Mouse (Mus musculus): ENCODE results near the gene Brd2. TPM values are rescaled to one million over a fixed set of nuclear protein-coding genes. Genes with fewer than 3 reads are reported as not detected.

The Brd2 gene
- polyA plus RNA-seq, 1 experiment = 257 TPM

- Histone ChIP-seq H3K36me3 (ENCODE audit: control insufficient read depth, insufficient read depth, low read length) (peaks cover 40% of the 10 kb centered on the region), H3K27ac (ENCODE audit: control insufficient read depth, insufficient read depth, low read length) (peak overlapping the region; percentile 24; the same call in 1 of the 2 replicates), H3K27me3 (ENCODE audit: control insufficient read depth, insufficient read depth, low read length) (no peaks in the 10 kb centered on the region), H3K4me3 (ENCODE audit: control insufficient read depth, insufficient read depth, low read length) (no peak overlapping the region), H3K4me1 (replicated peaks; ENCODE audit: control insufficient read depth, insufficient read depth, low read length) (no peaks in the 10 kb centered on the region; the same call in 1 of the 2 replicates)
- no peak for TF ChIP-seq POLR2A (IDR thresholded peaks at IDR 0.05; ENCODE audit: control insufficient read depth, extremely low read depth, insufficient read depth, low read length, poor library complexity)
- 0 out of 2 replicates have a peak, but pooled peaks have one; percentile 34 for TF ChIP-seq CTCF (IDR thresholded peaks at IDR 0.05; ENCODE audit: borderline replicate concordance, control insufficient read depth, extremely low read depth, insufficient read depth, low read length, poor library complexity)
- WGBS = 78% methylated on average over 14 of the region's 14 CpGs
- peak; percentile 53 for DNase-seq
These were observed 13.2 kb downstream of the Brd2 start for GRCm38 (mm10) chr17:34109038-34109805.

DNA sequence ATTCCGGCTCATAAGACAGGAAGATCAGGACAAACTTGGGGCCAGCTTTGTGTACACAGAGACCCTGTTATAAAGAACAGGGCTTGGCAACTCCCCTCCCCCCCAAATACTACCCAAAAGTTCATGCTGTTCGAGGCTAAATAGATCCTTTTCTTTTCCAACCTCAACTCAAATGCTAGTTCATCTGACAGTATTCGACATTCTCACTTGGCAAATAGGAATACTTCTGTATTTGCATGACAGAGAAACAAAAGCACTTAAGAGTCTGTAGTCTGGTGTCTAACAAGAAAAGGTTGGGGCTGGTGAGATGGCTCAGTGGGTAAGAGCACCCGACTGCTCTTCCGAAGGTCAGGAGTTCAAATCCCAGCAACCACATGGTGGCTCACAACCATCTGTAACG, 14.0 kb downstream of the Brd2 start:
- 95% methylated on average over 5 of the region's 6 CpGs for WGBS
- H3K36me3 ChIP-seq (ENCODE audit: control insufficient read depth, insufficient read depth, low read length) = peaks cover 32% of the 10 kb centered on the region
- peaks cover 3% of the 10 kb centered on the region for H3K4me1 ChIP-seq (replicated peaks; ENCODE audit: control insufficient read depth, insufficient read depth, low read length)
- no peak for DNase-seq
- no peak for TF ChIP-seq CTCF (IDR thresholded peaks at IDR 0.05; ENCODE audit: borderline replicate concordance, control insufficient read depth, extremely low read depth, insufficient read depth, low read length, poor library complexity)
- TF ChIP-seq POLR2A (IDR thresholded peaks at IDR 0.05; ENCODE audit: control insufficient read depth, extremely low read depth, insufficient read depth, low read length, poor library complexity) = no peak
- H3K27me3 ChIP-seq (ENCODE audit: control insufficient read depth, insufficient read depth, low read length) = no peaks in the 10 kb centered on the region
- no peak overlapping the region for H3K27ac ChIP-seq (ENCODE audit: control insufficient read depth, insufficient read depth, low read length)
- no peak overlapping the region for H3K4me3 ChIP-seq (ENCODE audit: control insufficient read depth, insufficient read depth, low read length)

DNA sequence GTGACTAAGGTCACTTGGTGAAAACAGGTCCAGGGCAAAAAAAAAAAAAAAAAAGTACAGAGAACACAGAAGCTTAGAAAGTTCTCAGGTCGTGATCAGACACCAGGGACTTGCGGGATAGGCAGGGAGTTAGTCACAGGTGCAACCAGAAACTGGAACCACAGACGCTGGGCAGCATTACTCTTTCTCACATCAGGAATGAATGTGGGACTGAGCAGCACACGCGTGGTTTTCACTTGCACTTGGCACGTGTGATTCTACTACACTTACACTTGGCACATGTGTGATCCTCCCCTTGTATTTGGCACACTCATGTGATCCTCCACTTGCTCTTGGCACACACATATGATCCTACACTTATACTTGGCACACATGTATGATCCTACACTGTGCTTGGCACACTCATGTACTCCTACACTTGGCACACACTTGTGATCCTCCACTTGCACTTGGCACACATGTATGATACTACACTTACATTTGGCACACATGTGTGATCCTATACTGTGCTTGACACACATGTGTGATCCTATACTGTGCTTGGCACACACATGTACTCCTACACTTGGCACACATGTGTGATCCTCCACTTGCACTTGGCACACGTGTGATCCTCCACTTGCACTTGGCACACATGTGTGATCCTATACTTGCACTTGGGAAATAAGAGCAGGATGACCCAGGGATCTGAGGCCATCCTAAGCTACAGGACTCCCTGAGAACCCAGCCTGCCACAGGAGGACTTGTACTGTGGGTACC, 15.1 kb downstream of the Brd2 start:
- DNase-seq = no peak
- Histone ChIP-seq H3K4me1 (replicated peaks; ENCODE audit: control insufficient read depth, insufficient read depth, low read length) (peaks cover 6% of the 10 kb centered on the region), H3K36me3 (ENCODE audit: control insufficient read depth, insufficient read depth, low read length) (peaks cover 20% of the 10 kb centered on the region), H3K4me3 (ENCODE audit: control insufficient read depth, insufficient read depth, low read length) (no peak overlapping the region), H3K27ac (ENCODE audit: control insufficient read depth, insufficient read depth, low read length) (no peak overlapping the region), H3K27me3 (ENCODE audit: control insufficient read depth, insufficient read depth, low read length) (no peaks in the 10 kb centered on the region)
- 34% methylated on average over 7 of the region's 7 CpGs for WGBS
- TF ChIP-seq CTCF (IDR thresholded peaks at IDR 0.05; ENCODE audit: borderline replicate concordance, control insufficient read depth, extremely low read depth, insufficient read depth, low read length, poor library complexity) (no peak), POLR2A (IDR thresholded peaks at IDR 0.05; ENCODE audit: control insufficient read depth, extremely low read depth, insufficient read depth, low read length, poor library complexity) (no peak)

- no peak for TF ChIP-seq CTCF (IDR thresholded peaks at IDR 0.05; ENCODE audit: borderline replicate concordance, control insufficient read depth, extremely low read depth, insufficient read depth, low read length, poor library complexity)
- no peak for TF ChIP-seq POLR2A (IDR thresholded peaks at IDR 0.05; ENCODE audit: control insufficient read depth, extremely low read depth, insufficient read depth, low read length, poor library complexity)
- H3K27me3 ChIP-seq (ENCODE audit: control insufficient read depth, insufficient read depth, low read length) = no peaks in the 10 kb centered on the region
- no peak for DNase-seq
- no peak overlapping the region for H3K27ac ChIP-seq (ENCODE audit: control insufficient read depth, insufficient read depth, low read length)
- 94% methylated on average over 7 of the region's 7 CpGs for WGBS
- H3K4me3 ChIP-seq (ENCODE audit: control insufficient read depth, insufficient read depth, low read length) = no peak overlapping the region
- peaks cover 13% of the 10 kb centered on the region for H3K36me3 ChIP-seq (ENCODE audit: control insufficient read depth, insufficient read depth, low read length)
- peaks cover 9% of the 10 kb centered on the region for H3K4me1 ChIP-seq (replicated peaks; ENCODE audit: control insufficient read depth, insufficient read depth, low read length)
These were observed 15.9 kb downstream of the Brd2 start for GRCm38 (mm10) chr17:34106555-34106954.

DNA sequence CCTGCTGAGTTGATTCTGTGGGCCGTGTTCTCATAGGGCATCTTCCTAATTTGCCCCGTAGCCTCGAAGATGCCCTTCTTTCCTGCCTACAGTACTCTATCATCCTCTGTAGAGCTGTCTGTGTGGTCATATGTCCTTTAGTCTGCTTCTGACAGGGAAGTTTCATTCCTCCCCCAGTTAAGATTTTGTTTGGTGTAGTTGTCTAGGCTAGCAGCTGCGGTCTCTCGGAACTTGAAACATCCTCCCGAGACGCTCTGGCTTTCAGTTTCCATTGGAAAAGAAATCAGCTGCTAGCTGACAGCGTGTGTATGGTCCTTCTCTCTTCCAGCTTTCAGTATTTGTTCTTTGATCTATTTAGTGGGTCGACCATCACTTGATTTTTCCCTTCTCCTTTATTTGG, 17.6 kb downstream of the Brd2 start:
- no peak for DNase-seq
- no peaks in the 10 kb centered on the region for H3K36me3 ChIP-seq (ENCODE audit: control insufficient read depth, insufficient read depth, low read length)
- no peak for TF ChIP-seq CTCF (IDR thresholded peaks at IDR 0.05; ENCODE audit: borderline replicate concordance, control insufficient read depth, extremely low read depth, insufficient read depth, low read length, poor library complexity)
- TF ChIP-seq POLR2A (IDR thresholded peaks at IDR 0.05; ENCODE audit: control insufficient read depth, extremely low read depth, insufficient read depth, low read length, poor library complexity) = no peak
- H3K4me1 ChIP-seq (replicated peaks; ENCODE audit: control insufficient read depth, insufficient read depth, low read length) = peaks cover 12% of the 10 kb centered on the region
- no peak overlapping the region for H3K4me3 ChIP-seq (ENCODE audit: control insufficient read depth, insufficient read depth, low read length)
- no peak overlapping the region for H3K27ac ChIP-seq (ENCODE audit: control insufficient read depth, insufficient read depth, low read length)
- 91% methylated on average over 9 of the region's 9 CpGs for WGBS
- H3K27me3 ChIP-seq (ENCODE audit: control insufficient read depth, insufficient read depth, low read length) = no peaks in the 10 kb centered on the region

GRCm38 (mm10) chr17:34102831-34103230, 19.6 kb downstream of the Brd2 start:
- TF ChIP-seq CTCF (IDR thresholded peaks at IDR 0.05; ENCODE audit: borderline replicate concordance, control insufficient read depth, extremely low read depth, insufficient read depth, low read length, poor library complexity) (no peak), POLR2A (IDR thresholded peaks at IDR 0.05; ENCODE audit: control insufficient read depth, extremely low read depth, insufficient read depth, low read length, poor library complexity) (no peak)
- Histone ChIP-seq H3K4me1 (replicated peaks; ENCODE audit: control insufficient read depth, insufficient read depth, low read length) (peaks cover 16% of the 10 kb centered on the region), H3K4me3 (ENCODE audit: control insufficient read depth, insufficient read depth, low read length) (no peak overlapping the region), H3K36me3 (ENCODE audit: control insufficient read depth, insufficient read depth, low read length) (no peaks in the 10 kb centered on the region), H3K27me3 (ENCODE audit: control insufficient read depth, insufficient read depth, low read length) (no peaks in the 10 kb centered on the region), H3K27ac (ENCODE audit: control insufficient read depth, insufficient read depth, low read length) (peak overlapping the region; percentile 62)
- DNase-seq = no peak
- 3% methylated on average over 6 of the region's 6 CpGs for WGBS

Measured in thymus, adult 2 months (tissue).